Mouse (Mus musculus): ENCODE data around the gene Slc44a4. TPM values are rescaled to one million over a fixed set of nuclear protein-coding genes. Genes with fewer than 3 reads are reported as not detected.
"Not testable (repeated sequence)": the region's sequence is repeated elsewhere in the genome, so short reads cannot be mapped to it uniquely, and the experiment has no call there.

Slc44a4 gene
- polyA plus RNA-seq, 1 experiment: not detected

- peak within 1 kb of the TSS; percentile 98 for H3K27ac ChIP-seq (ENCODE audit: insufficient read depth, low read length)
- TF ChIP-seq POLR2A (IDR thresholded peaks at IDR 0.05; ENCODE audit: low read depth, low read length): peak; percentile 78
- peak within 1 kb of the TSS; percentile 77 for H3K4me3 ChIP-seq (ENCODE audit: insufficient read depth, low read length)
- H3K4me1 ChIP-seq (ENCODE audit: control insufficient read depth, insufficient read depth, low read length): not testable (repeated sequence)
These were observed 45.0 kb downstream of the Slc44a4 start, which contains the start of gene Hspa1b for GRCm38 (mm10) chr17:34959130-34959778. TSS of gene Hspa1b (minus strand) at chr17:34959238.

- no peak for TF ChIP-seq CTCF (IDR thresholded peaks at IDR 0.05; ENCODE audit: borderline replicate concordance, insufficient read depth, low read length)
- TF ChIP-seq POLR2A (IDR thresholded peaks at IDR 0.05; ENCODE audit: low read depth, low read length): peak; percentile 54
- peak overlapping the region; percentile 98 for H3K27ac ChIP-seq (ENCODE audit: insufficient read depth, low read length)
- peak overlapping the region; percentile 77 for H3K4me3 ChIP-seq (ENCODE audit: insufficient read depth, low read length)
- H3K4me1 ChIP-seq (ENCODE audit: control insufficient read depth, insufficient read depth, low read length): peaks cover 6% of the 10 kb centered on the region; the same call in 1 of the 2 replicates
These were observed 45.7 kb downstream of the Slc44a4 start for GRCm38 (mm10) chr17:34959881-34960515.

GRCm38 (mm10) chr17:34960702-34961493, 46.6 kb downstream of the Slc44a4 start:
- H3K27ac ChIP-seq (ENCODE audit: insufficient read depth, low read length): peak overlapping the region; percentile 98
- peaks cover 6% of the 10 kb centered on the region for H3K4me1 ChIP-seq (ENCODE audit: control insufficient read depth, insufficient read depth, low read length)
- TF ChIP-seq CTCF (IDR thresholded peaks at IDR 0.05; ENCODE audit: borderline replicate concordance, insufficient read depth, low read length) (no peak), POLR2A (IDR thresholded peaks at IDR 0.05; ENCODE audit: low read depth, low read length) (no peak; the same call in 1 of the 2 replicates)
- H3K4me3 ChIP-seq (ENCODE audit: insufficient read depth, low read length): no peak overlapping the region

- TF ChIP-seq POLR2A (IDR thresholded peaks at IDR 0.05; ENCODE audit: low read depth, low read length) (no peak), CTCF (IDR thresholded peaks at IDR 0.05; ENCODE audit: borderline replicate concordance, insufficient read depth, low read length) (no peak)
- Histone ChIP-seq H3K4me3 (ENCODE audit: insufficient read depth, low read length) (no peak overlapping the region), H3K27ac (ENCODE audit: insufficient read depth, low read length) (peak overlapping the region; percentile 98), H3K4me1 (ENCODE audit: control insufficient read depth, insufficient read depth, low read length) (peaks cover 6% of the 10 kb centered on the region)
These were observed 47.9 kb downstream of the Slc44a4 start for GRCm38 (mm10) chr17:34962125-34962524.

GRCm38 (mm10) chr17:34962841-34963240, 48.6 kb downstream of the Slc44a4 start:
- H3K4me3 ChIP-seq (ENCODE audit: insufficient read depth, low read length): no peak overlapping the region
- TF ChIP-seq CTCF (IDR thresholded peaks at IDR 0.05; ENCODE audit: borderline replicate concordance, insufficient read depth, low read length) (no peak), POLR2A (IDR thresholded peaks at IDR 0.05; ENCODE audit: low read depth, low read length) (no peak)
- H3K4me1 ChIP-seq (ENCODE audit: control insufficient read depth, insufficient read depth, low read length): peaks cover 6% of the 10 kb centered on the region
- peak overlapping the region; percentile 98 for H3K27ac ChIP-seq (ENCODE audit: insufficient read depth, low read length)

- H3K27ac ChIP-seq (ENCODE audit: insufficient read depth, low read length): peak overlapping the region; percentile 38; the same call in 1 of the 2 replicates
These were observed 50.4 kb downstream of the Slc44a4 start for GRCm38 (mm10) chr17:34964640-34965049.

GRCm38 (mm10) chr17:34965627-34966026, 51.4 kb downstream of the Slc44a4 start:
- Histone ChIP-seq H3K4me3 (ENCODE audit: insufficient read depth, low read length) (no peak overlapping the region), H3K4me1 (ENCODE audit: control insufficient read depth, insufficient read depth, low read length) (peaks cover 12% of the 10 kb centered on the region), H3K27ac (ENCODE audit: insufficient read depth, low read length) (peak overlapping the region; percentile 34; the same call in 1 of the 2 replicates)
- TF ChIP-seq CTCF (IDR thresholded peaks at IDR 0.05; ENCODE audit: borderline replicate concordance, insufficient read depth, low read length): no peak
- no peak for TF ChIP-seq POLR2A (IDR thresholded peaks at IDR 0.05; ENCODE audit: low read depth, low read length)

More at GRCm38 (mm10) chr17:34964640-34965049, 50.4 kb downstream of the Slc44a4 start:
- TF ChIP-seq CTCF (IDR thresholded peaks at IDR 0.05; ENCODE audit: borderline replicate concordance, insufficient read depth, low read length) (no peak), POLR2A (IDR thresholded peaks at IDR 0.05; ENCODE audit: low read depth, low read length) (peak; percentile 24; the same call in 1 of the 2 replicates)
- Histone ChIP-seq H3K4me1 (ENCODE audit: control insufficient read depth, insufficient read depth, low read length) (peaks cover 12% of the 10 kb centered on the region), H3K4me3 (ENCODE audit: insufficient read depth, low read length) (no peak overlapping the region)

GRCm38 (mm10) chr17:34969822-34970221, 55.6 kb downstream of the Slc44a4 start, which contains the start of gene Gm20481:
TSS of gene Gm20481 (plus strand) at chr17:34969912.
- H3K4me1 ChIP-seq (ENCODE audit: control insufficient read depth, insufficient read depth, low read length); H3K4me3 ChIP-seq (ENCODE audit: insufficient read depth, low read length); H3K27ac ChIP-seq (ENCODE audit: insufficient read depth, low read length): not testable (repeated sequence)

- not testable (repeated sequence) for H3K27ac ChIP-seq (ENCODE audit: insufficient read depth, low read length)
These were observed 56.6 kb downstream of the Slc44a4 start for GRCm38 (mm10) chr17:34970850-34971249.

GRCm38 (mm10) chr17:34971694-34972068, 57.4 kb downstream of the Slc44a4 start:
- H3K4me1 ChIP-seq (ENCODE audit: control insufficient read depth, insufficient read depth, low read length); H3K27ac ChIP-seq (ENCODE audit: insufficient read depth, low read length): not testable (repeated sequence)
- H3K4me3 ChIP-seq (ENCODE audit: insufficient read depth, low read length): peak overlapping the region; percentile 24

More at GRCm38 (mm10) chr17:34970850-34971249, 56.6 kb downstream of the Slc44a4 start:
- not testable (repeated sequence) for H3K4me1 ChIP-seq (ENCODE audit: control insufficient read depth, insufficient read depth, low read length); H3K4me3 ChIP-seq (ENCODE audit: insufficient read depth, low read length)

Measured in embryonic fibroblast, embryonic 13.5 days (primary cell).